Mouse (Mus musculus): Measurements from ENCODE around the gene Oaz2. TPM values are rescaled to one million over a fixed set of nuclear protein-coding genes. Genes with fewer than 3 reads are reported as not detected.
"Not testable (repeated sequence)": the region's sequence is repeated elsewhere in the genome, so short reads cannot be mapped to it uniquely, and the experiment has no call there.

Gene Oaz2
- total RNA-seq, 2 experiments from 2014 or later = 202 to 214 TPM

- not testable (repeated sequence) for DNase-seq (ENCODE audit: low spot score in 2 of 2)
These were observed 22.1 kb downstream of the Oaz2 start for GRCm38 (mm10) chr9:65689869-65690268.

GRCm38 (mm10) chr9:65692466-65692865 is 24.7 kb downstream of the Oaz2 start:
- DNase-seq (ENCODE audit: low spot score in 2 of 2) = no peak

- DNase-seq (ENCODE audit: low spot score in 2 of 2) = no peak
These were observed 25.3 kb downstream of the Oaz2 start for GRCm38 (mm10) chr9:65692959-65693603.

GRCm38 (mm10) chr9:65695646-65696045 is 27.8 kb downstream of the Oaz2 start:
- peak; percentile 56 to 63 for DNase-seq (ENCODE audit: low spot score in 2 of 2)

- DNase-seq (ENCODE audit: low spot score in 2 of 2) = no peak
These were observed 28.5 kb downstream of the Oaz2 start for GRCm38 (mm10) chr9:65696337-65696736.

GRCm38 (mm10) chr9:65697356-65697755 is 29.6 kb downstream of the Oaz2 start:
- DNase-seq (ENCODE audit: low spot score in 2 of 2) = no peak

GRCm38 (mm10) chr9:65697992-65698391 is 30.2 kb downstream of the Oaz2 start:
- DNase-seq (ENCODE audit: low spot score in 2 of 2) = no peak

- DNase-seq (ENCODE audit: low spot score in 2 of 2) = no peak
These were observed 32.7 kb downstream of the Oaz2 start for GRCm38 (mm10) chr9:65700504-65700903.

GRCm38 (mm10) chr9:65702286-65702685 is 34.5 kb downstream of the Oaz2 start:
- DNase-seq (ENCODE audit: low spot score in 2 of 2) = no peak

GRCm38 (mm10) chr9:65703241-65703640 is 35.4 kb downstream of the Oaz2 start:
- no peak for DNase-seq (ENCODE audit: low spot score in 2 of 2)

GRCm38 (mm10) chr9:65703926-65704595 is 36.3 kb downstream of the Oaz2 start:
- no peak for DNase-seq (ENCODE audit: low spot score in 2 of 2)

GRCm38 (mm10) chr9:65718195-65718594 is 50.4 kb downstream of the Oaz2 start:
- no peak for DNase-seq (ENCODE audit: low spot score in 2 of 2)

GRCm38 (mm10) chr9:65721161-65721566 is 53.4 kb downstream of the Oaz2 start:
- DNase-seq (ENCODE audit: low spot score in 2 of 2) = no peak

- DNase-seq (ENCODE audit: low spot score in 2 of 2) = peak; percentile 41 to 55
These were observed 56.9 kb downstream of the Oaz2 start for GRCm38 (mm10) chr9:65724471-65725290.

- DNase-seq (ENCODE audit: low spot score in 2 of 2) = no peak
These were observed 57.5 kb downstream of the Oaz2 start for GRCm38 (mm10) chr9:65725291-65725622.

GRCm38 (mm10) chr9:65726431-65726830 is 58.6 kb downstream of the Oaz2 start:
- no peak for DNase-seq (ENCODE audit: low spot score in 2 of 2)

GRCm38 (mm10) chr9:65727491-65727890 is 59.7 kb downstream of the Oaz2 start:
- DNase-seq (ENCODE audit: low spot score in 2 of 2) = no peak

- no peak for DNase-seq (ENCODE audit: low spot score in 2 of 2)
These were observed 60.8 kb downstream of the Oaz2 start for GRCm38 (mm10) chr9:65728588-65728987.

GRCm38 (mm10) chr9:65734931-65735330 is 67.1 kb downstream of the Oaz2 start:
- DNase-seq (ENCODE audit: low spot score in 2 of 2) = no peak

Measured in layer of hippocampus, postnatal 10 days (tissue).